Mouse (Mus musculus) liver, embryonic 14.5 days (tissue): ENCODE data around the gene Bptf.
"Not testable (repeated sequence)": the region's sequence is repeated elsewhere in the genome, so short reads cannot be mapped to it uniquely, and the experiment has no call there.

ENCODE experiments used
- CTCF ChIP-seq: IDR thresholded peaks from 2 replicates; pipeline ENCODE4 v1.5.1; 2016; ENCODE audit warnings: antibody characterized with exemption, low read depth, control low read depth
- EP300 ChIP-seq: IDR thresholded peaks from 2 replicates; pipeline ENCODE4 v1.6.1; 2016; ENCODE audit warnings: antibody characterized with exemption, low read depth

GRCm38 (mm10) chr11:107126716-107127115 lies 5.2 kb downstream of the Bptf start:
- not testable (repeated sequence) for TF ChIP-seq CTCF, EP300
